Mouse (Mus musculus): ENCODE data around the gene Runx3. TPM values are rescaled to one million over a fixed set of nuclear protein-coding genes. Genes with fewer than 3 reads are reported as not detected.

Runx3 gene
- total and polyA plus RNA-seq, 2 experiments from 2014 or later: not detected

DNA sequence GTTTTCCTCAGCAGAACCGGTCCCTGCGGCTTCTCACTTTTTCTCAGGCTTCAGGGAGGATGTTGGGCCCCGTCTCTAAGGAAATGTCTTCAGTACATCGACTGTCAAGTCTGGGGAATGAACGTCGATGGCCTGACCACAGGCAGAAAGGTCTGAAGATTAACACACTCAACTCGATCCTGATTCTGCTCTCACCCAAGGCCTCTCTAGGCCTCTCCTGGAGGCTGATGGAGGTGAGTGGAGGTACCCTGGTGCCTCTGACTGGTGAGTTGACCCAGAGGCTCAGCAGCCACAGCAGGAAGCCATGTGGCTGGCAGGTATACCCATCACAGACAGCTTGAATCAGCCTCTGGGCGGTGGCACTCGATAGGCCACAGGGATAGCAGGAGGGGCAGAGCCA, 43.3 kb upstream of the Runx3 start:
- no peak overlapping the region for H3K4me3 ChIP-seq (ENCODE audit: low read depth, low read length)
- no peak for TF ChIP-seq CTCF (IDR thresholded peaks at IDR 0.05)
- 87% methylated on average over 9 of the region's 9 CpGs for WGBS

DNA sequence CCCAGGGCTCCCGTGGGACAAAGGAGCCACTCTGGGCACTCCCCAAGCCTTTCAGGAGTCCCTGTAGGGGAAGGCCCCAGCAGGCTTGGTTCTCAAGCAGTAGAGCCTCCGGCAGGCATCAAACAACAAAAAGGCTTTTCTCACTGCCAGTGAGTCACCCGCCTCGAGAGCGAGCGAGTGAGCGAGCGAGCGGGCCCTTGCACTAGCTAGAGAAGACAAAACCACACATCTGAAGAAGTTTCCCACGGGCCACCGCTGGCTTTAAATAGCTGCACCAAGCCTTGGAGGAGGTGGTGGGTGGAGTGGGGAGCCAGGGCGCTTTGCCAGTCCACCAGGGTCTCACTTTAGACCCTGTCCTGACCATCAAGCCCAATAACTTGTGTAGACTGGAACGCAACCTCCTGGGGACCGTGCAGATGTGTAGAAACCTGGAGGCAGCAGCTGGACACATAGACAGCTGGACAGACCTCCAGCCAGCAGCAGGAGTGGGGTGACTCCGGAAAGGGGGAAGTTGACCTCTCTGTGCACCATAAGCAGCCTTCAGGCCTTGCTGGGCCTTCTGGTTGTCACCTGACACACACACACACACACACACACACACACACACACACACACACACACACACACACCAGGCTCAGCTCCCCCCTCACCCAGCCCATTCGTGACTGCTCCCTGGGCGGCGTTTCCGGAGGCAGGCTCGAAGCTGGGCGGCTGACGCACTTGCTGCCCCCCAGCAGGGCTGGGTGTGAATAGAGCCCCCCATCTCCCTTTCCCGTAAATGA, 40.4 kb upstream of the Runx3 start:
- TF ChIP-seq CTCF (IDR thresholded peaks at IDR 0.05): no peak
- Histone ChIP-seq H3K9me3 (ENCODE audit: low read length) (no peaks in the 10 kb centered on the region), H3K36me3 (ENCODE audit: insufficient read depth, low read length) (no peaks in the 10 kb centered on the region), H3K9ac (replicated peaks; ENCODE audit: low read length, poor library complexity, severe bottlenecking) (no peak overlapping the region), H3K4me1 (ENCODE audit: insufficient read depth, low read length) (no peaks in the 10 kb centered on the region), H3K4me2 (ENCODE audit: low read depth, low read length, poor library complexity, severe bottlenecking) (no peak overlapping the region), H3K27me3 (ENCODE audit: insufficient read depth, low read length) (no peaks in the 10 kb centered on the region), H3K4me3 (ENCODE audit: low read depth, low read length) (no peak overlapping the region), H3K27ac (ENCODE audit: low read depth, low read length) (no peak overlapping the region)
- peak; percentile 4 for DNase-seq (ENCODE audit: low spot score)
- 45% methylated on average over 21 of the region's 23 CpGs for WGBS
- no peak for ATAC-seq (ENCODE audit: low FRiP score)

More for the DNA sequence above, 43.3 kb upstream of the Runx3 start:
- H3K9me3 ChIP-seq (ENCODE audit: low read length): no peaks in the 10 kb centered on the region
- no peak overlapping the region for H3K27ac ChIP-seq (ENCODE audit: low read depth, low read length)
- no peaks in the 10 kb centered on the region for H3K4me1 ChIP-seq (ENCODE audit: insufficient read depth, low read length)
- ATAC-seq (ENCODE audit: low FRiP score) (no peak), DNase-seq (ENCODE audit: low spot score) (no peak)
- no peaks in the 10 kb centered on the region for H3K36me3 ChIP-seq (ENCODE audit: insufficient read depth, low read length)
- H3K27me3 ChIP-seq (ENCODE audit: insufficient read depth, low read length): no peaks in the 10 kb centered on the region
- no peak overlapping the region for H3K4me2 ChIP-seq (ENCODE audit: low read depth, low read length, poor library complexity, severe bottlenecking)
- H3K9ac ChIP-seq (replicated peaks; ENCODE audit: low read length, poor library complexity, severe bottlenecking): no peak overlapping the region

DNA sequence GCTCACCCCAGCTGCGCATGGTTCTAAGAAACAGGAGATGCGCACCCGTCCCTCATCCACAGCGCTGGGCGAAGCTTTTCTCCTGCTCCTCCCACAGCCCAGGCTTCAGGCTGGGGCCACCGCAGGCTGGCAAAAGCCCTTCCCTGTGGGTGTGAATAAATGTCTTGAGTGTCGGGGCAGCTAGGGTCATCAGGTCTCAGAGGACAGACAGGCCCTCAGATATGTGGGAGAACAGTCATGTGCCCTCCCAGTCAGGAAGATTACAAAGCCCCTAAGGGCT, 39.9 kb upstream of the Runx3 start:
- 57% methylated on average over 6 of the region's 7 CpGs for whole genome bisulfite sequencing
- ATAC-seq (ENCODE audit: low FRiP score) (no peak), DNase-seq (ENCODE audit: low spot score) (no peak)
- Histone ChIP-seq H3K36me3 (ENCODE audit: insufficient read depth, low read length) (no peaks in the 10 kb centered on the region), H3K4me1 (ENCODE audit: insufficient read depth, low read length) (no peaks in the 10 kb centered on the region), H3K9ac (replicated peaks; ENCODE audit: low read length, poor library complexity, severe bottlenecking) (no peak overlapping the region), H3K9me3 (ENCODE audit: low read length) (no peaks in the 10 kb centered on the region), H3K27ac (ENCODE audit: low read depth, low read length) (no peak overlapping the region), H3K4me3 (ENCODE audit: low read depth, low read length) (no peak overlapping the region), H3K27me3 (ENCODE audit: insufficient read depth, low read length) (no peaks in the 10 kb centered on the region), H3K4me2 (ENCODE audit: low read depth, low read length, poor library complexity, severe bottlenecking) (no peak overlapping the region)
- no peak for TF ChIP-seq CTCF (IDR thresholded peaks at IDR 0.05)

DNA sequence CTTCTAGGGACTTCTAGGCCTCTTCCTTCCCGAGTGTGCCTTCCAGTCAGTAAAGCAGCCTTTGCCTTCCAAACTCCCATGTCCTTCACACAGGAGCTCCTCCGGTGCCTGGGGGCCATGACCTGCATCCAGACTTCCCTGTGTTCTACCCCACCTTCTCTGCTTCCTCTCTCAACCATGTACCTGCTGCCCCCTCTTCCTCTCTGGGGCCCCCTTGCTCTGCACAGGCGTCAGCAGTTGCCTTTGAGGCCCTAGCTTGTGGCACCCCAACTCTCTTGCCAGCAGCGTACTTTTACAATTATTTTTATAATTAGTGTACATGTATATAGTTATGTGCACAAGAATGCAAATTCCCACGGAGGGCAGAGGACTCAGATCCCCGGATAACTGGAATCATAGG, 37.4 kb upstream of the Runx3 start:
- DNase-seq (ENCODE audit: low spot score): no peak
- Histone ChIP-seq H3K4me3 (ENCODE audit: low read depth, low read length) (no peak overlapping the region), H3K36me3 (ENCODE audit: insufficient read depth, low read length) (no peaks in the 10 kb centered on the region), H3K4me1 (ENCODE audit: insufficient read depth, low read length) (no peaks in the 10 kb centered on the region), H3K9ac (replicated peaks; ENCODE audit: low read length, poor library complexity, severe bottlenecking) (no peak overlapping the region), H3K4me2 (ENCODE audit: low read depth, low read length, poor library complexity, severe bottlenecking) (no peak overlapping the region), H3K27me3 (ENCODE audit: insufficient read depth, low read length) (no peaks in the 10 kb centered on the region), H3K9me3 (ENCODE audit: low read length) (no peaks in the 10 kb centered on the region), H3K27ac (ENCODE audit: low read depth, low read length) (no peak overlapping the region)
- no peak for ATAC-seq (ENCODE audit: low FRiP score)
- no peak for TF ChIP-seq CTCF (IDR thresholded peaks at IDR 0.05)
- WGBS: 81% methylated on average over 6 of the region's 6 CpGs

DNA sequence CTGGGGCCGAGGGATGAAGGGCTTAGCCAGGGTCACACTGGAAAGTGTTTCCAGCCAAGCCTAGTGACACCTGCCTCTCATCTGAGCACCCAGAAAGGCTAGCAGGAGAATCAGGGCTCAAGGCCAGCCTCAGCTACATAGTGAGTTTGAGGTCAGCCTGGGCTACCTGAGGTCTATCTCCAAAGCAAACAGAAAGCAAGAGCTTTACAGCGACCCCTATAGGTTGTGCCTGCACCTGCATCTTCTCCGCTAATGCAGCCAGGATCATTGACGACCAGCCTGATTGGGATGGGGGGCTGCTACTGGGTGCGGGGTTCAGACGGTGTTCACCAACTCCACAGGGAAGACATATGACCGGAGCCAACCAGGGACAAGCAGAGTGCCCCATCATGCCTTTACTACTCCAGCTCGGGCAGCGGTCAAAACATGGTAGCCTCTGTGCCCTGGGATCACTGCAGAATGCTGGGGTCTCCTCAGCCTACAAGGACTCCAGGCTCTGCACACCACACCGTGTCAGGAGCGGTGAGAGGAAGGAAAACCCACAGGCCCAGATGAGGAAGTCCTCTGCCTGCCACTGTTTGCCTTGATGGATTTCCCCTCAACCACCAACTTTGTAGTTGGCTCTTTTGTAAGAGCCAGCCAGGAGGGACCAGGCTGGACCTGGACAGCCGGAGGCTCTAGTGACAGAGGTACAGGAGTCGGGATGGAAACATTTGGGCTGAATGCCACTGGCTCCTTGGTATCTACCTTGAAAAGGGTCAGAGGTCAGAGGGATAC, 35.2 kb upstream of the Runx3 start:
- peak; percentile 33 for TF ChIP-seq CTCF (IDR thresholded peaks at IDR 0.05)
- no peaks in the 10 kb centered on the region for H3K27me3 ChIP-seq (ENCODE audit: insufficient read depth, low read length)
- H3K4me3 ChIP-seq (ENCODE audit: low read depth, low read length): no peak overlapping the region
- no peak overlapping the region for H3K4me2 ChIP-seq (ENCODE audit: low read depth, low read length, poor library complexity, severe bottlenecking)
- no peak overlapping the region for H3K27ac ChIP-seq (ENCODE audit: low read depth, low read length)
- H3K9ac ChIP-seq (replicated peaks; ENCODE audit: low read length, poor library complexity, severe bottlenecking): no peak overlapping the region
- H3K4me1 ChIP-seq (ENCODE audit: insufficient read depth, low read length): no peaks in the 10 kb centered on the region
- DNase-seq (ENCODE audit: low spot score): no peak
- H3K36me3 ChIP-seq (ENCODE audit: insufficient read depth, low read length): no peaks in the 10 kb centered on the region
- H3K9me3 ChIP-seq (ENCODE audit: low read length): no peaks in the 10 kb centered on the region
- no peak for ATAC-seq (ENCODE audit: low FRiP score)
- WGBS: 81% methylated on average over 13 of the region's 13 CpGs

DNA sequence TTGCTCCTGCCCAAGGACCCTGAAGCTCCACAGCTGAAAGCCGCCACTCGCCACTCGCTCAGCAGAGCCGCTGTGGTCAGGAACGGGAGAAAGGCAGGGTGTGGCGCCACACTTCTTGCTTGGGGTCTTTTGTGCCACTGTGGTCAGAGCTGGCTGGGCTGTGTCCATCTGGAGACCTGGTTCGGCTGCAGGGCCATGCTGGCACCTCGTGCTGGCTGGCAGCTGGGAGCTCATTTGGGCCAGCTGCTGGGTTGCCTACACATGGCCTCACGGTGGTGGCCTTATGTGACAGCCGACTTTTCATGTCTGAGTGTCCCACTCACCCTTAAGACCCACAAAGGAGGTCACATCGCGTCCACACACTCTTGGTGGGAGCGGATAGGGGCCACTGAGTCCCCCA, 29.8 kb upstream of the Runx3 start:
- Histone ChIP-seq H3K36me3 (ENCODE audit: insufficient read depth, low read length) (no peaks in the 10 kb centered on the region), H3K9me3 (ENCODE audit: low read length) (0 out of 2 replicates have a peak, but pooled peaks cover 6% of the 10 kb centered on the region), H3K27ac (ENCODE audit: low read depth, low read length) (no peak overlapping the region), H3K27me3 (ENCODE audit: insufficient read depth, low read length) (no peaks in the 10 kb centered on the region), H3K4me1 (ENCODE audit: insufficient read depth, low read length) (no peaks in the 10 kb centered on the region), H3K4me3 (ENCODE audit: low read depth, low read length) (no peak overlapping the region), H3K9ac (replicated peaks; ENCODE audit: low read length, poor library complexity, severe bottlenecking) (no peak overlapping the region), H3K4me2 (ENCODE audit: low read depth, low read length, poor library complexity, severe bottlenecking) (no peak overlapping the region)
- TF ChIP-seq CTCF (IDR thresholded peaks at IDR 0.05): no peak
- ATAC-seq (ENCODE audit: low FRiP score) (no peak), DNase-seq (ENCODE audit: low spot score) (no peak)
- WGBS: 74% methylated on average over 13 of the region's 13 CpGs

Measured in midbrain, postnatal 0 days (tissue).